Mouse (Mus musculus) CD8-positive naive resting alpha-beta T cell, adult 57 days (primary cell): ENCODE results near the gene Foxp2. TPM values are rescaled to one million over a fixed set of nuclear protein-coding genes. Genes with fewer than 3 reads are reported as not detected.

ENCODE experiments used
- total RNA-seq: library from RNA; stranded (reverse); gene quantifications from one replicate; pipeline ENCODE4 v1.2.4, GENCODE M21; 2023

Gene Foxp2
- not detected for total RNA-seq

DNA sequence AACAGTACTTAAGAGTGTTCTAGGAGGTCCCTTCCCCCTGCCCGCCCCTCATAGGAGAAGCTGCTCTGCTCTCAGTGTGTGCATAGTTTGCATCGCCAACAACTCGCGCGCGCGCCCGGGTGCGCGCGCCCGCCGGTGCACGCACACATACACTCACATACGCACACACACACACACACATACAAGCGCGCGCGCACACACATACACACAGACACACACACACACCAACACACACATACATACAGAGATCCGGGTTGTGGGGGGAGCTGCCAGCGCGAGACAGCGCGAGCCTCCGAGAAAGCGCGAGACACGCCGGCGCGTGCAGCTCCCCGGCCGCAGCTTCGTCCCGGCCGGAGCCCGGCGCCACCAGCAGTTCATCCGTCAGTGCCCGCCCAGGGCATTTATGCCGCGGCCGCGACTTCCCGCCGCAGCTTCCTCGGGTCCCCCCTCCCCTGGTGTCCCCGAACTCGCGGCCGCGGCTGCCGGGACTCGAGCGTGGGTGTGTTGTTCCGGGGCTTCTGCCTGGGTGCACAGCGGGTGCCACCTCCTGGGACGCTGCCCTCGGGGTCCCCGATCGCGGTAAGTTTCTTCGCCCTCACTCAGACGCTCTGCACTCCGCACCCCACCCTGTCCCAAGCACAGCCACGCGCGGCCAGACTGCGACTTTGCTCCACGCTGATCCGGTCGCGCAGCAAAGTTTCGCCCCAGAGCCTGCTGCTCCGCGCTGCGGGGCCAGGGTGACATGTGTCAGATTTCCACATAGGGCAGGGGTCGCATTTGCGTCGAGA, at the start of gene Foxp2:
Foxp2 (plus strand) TSS at position 167 of the 788 bp plus-strand sequence.

Other genes with a start within 250 kb of the Foxp2 start
- not detected for gene Ppp1r3a, start 146.1 kb upstream of the Foxp2 start, total RNA-seq